Mouse (Mus musculus) myocyte (in vitro differentiated cells): ENCODE results near the gene Actl7b. TPM values are rescaled to one million over a fixed set of nuclear protein-coding genes. Genes with fewer than 3 reads are reported as not detected.

Experiments
- H3K27me3 ChIP-seq: one replicate; pipeline ENCODE4 v1.6.1; 2011; ENCODE audit not compliant: control insufficient read depth, insufficient read depth, insufficient read length
- H3K36me3 ChIP-seq: one replicate; pipeline ENCODE4 v1.6.1; 2011; ENCODE audit not compliant: control insufficient read depth, insufficient read depth
- H3K4me2 ChIP-seq: one replicate; pipeline ENCODE4 v1.6.1; 2011; ENCODE audit warnings: low read depth, control low read depth
- H3K4me3 ChIP-seq: one replicate; pipeline ENCODE4 v1.5.1; 2011; ENCODE audit warnings: mild to moderate bottlenecking, control low read depth, moderate library complexity
- H3K79me2 ChIP-seq: one replicate; pipeline ENCODE4 v1.6.1; 2011; ENCODE audit not compliant: control insufficient read depth, insufficient read depth
- H3ac ChIP-seq: one replicate; pipeline ENCODE4 v1.6.1; 2011; ENCODE audit not compliant: control insufficient read depth, insufficient read length
- CEBPB ChIP-seq: IDR thresholded peaks from 2 replicates; pipeline ENCODE4 v1.6.1; 2011; ENCODE audit warnings: mild to moderate bottlenecking, moderate library complexity; ENCODE audit not compliant: poor library complexity, insufficient read depth, severe bottlenecking
- E2F4 ChIP-seq: IDR thresholded peaks from one replicate; pipeline ENCODE4 v1.6.1; 2011; ENCODE audit warnings: mild to moderate bottlenecking, control low read depth, moderate library complexity; ENCODE audit not compliant: insufficient read depth
- MAX ChIP-seq: IDR thresholded peaks from one replicate; pipeline ENCODE4 v1.6.1; 2011; ENCODE audit warnings: low read depth, mild to moderate bottlenecking, control low read depth
- MYOD1 ChIP-seq, 3 experiments: IDR thresholded peaks; one replicate each; pipeline ENCODE4 v1.6.1; 2011; ENCODE audit warnings: control low read depth in 2 of 3, low read depth in 2 of 3, mild to moderate bottlenecking in 2 of 3, moderate library complexity in 1 of 3; ENCODE audit not compliant: insufficient read length in 2 of 3, control insufficient read depth in 1 of 3
- MYOG ChIP-seq, 3 experiments: IDR thresholded peaks; one replicate each; pipeline ENCODE4 v1.6.1; 2011; ENCODE audit warnings: control low read depth in 2 of 3, low read depth in 2 of 3, mild to moderate bottlenecking in 2 of 3; ENCODE audit not compliant: insufficient read length in 2 of 3, control insufficient read depth in 1 of 3, insufficient read depth in 1 of 3
- POLR2A ChIP-seq: IDR thresholded peaks from one replicate; pipeline ENCODE4 v1.6.1; 2011; ENCODE audit warnings: low read depth, mild to moderate bottlenecking, control low read depth, moderate library complexity; ENCODE audit not compliant: insufficient read length
- POLR2AphosphoS2 ChIP-seq: IDR thresholded peaks from one replicate; pipeline ENCODE4 v1.6.1; 2011; ENCODE audit warnings: low read depth, control low read depth; ENCODE audit not compliant: insufficient read length
- REST ChIP-seq: IDR thresholded peaks from one replicate; pipeline ENCODE4 v1.6.1; 2011; ENCODE audit warnings: mild to moderate bottlenecking, control low read depth, moderate library complexity; ENCODE audit not compliant: insufficient read depth, insufficient read length
- SRF ChIP-seq: IDR thresholded peaks from one replicate; pipeline ENCODE4 v1.6.1; 2011; ENCODE audit warnings: low read depth; ENCODE audit not compliant: control insufficient read depth, insufficient read length
- TCF12 ChIP-seq: IDR thresholded peaks from one replicate; pipeline ENCODE4 v1.6.1; 2011; ENCODE audit warnings: mild to moderate bottlenecking, control low read depth; ENCODE audit not compliant: poor library complexity, insufficient read depth, severe bottlenecking
- TCF3 ChIP-seq: IDR thresholded peaks from one replicate; pipeline ENCODE4 v1.6.1; 2011; ENCODE audit warnings: low read depth, control low read depth; ENCODE audit not compliant: insufficient read length
- USF1 ChIP-seq: IDR thresholded peaks from one replicate; pipeline ENCODE4 v1.6.1; 2011; ENCODE audit warnings: low read depth, mild to moderate bottlenecking, control low read depth, moderate library complexity
- polyA plus RNA-seq: library from polyadenylated mRNA; unstranded; fragments of >200 nt; fragmentation: generic; extraction: Trizol; gene quantifications from one replicate; pipeline ENCODE4 v1.2.1, GENCODE M21; 2012; ENCODE audit warnings: missing spikeins

Actl7b gene
- not detected for polyA plus RNA-seq

- no peaks in the 10 kb centered on the region for H3K79me2 ChIP-seq
- H3K4me2 ChIP-seq = no peak within 1 kb of the TSS
- H3K4me3 ChIP-seq = no peak within 1 kb of the TSS
- H3ac ChIP-seq = no peak within 1 kb of the TSS
- TF ChIP-seq TCF12 = no peak
- no peak for TF ChIP-seq CEBPB
- TF ChIP-seq MYOD1 (IDR thresholded peaks at IDR 0.05; ENCODE audit: control insufficient read depth in 1 of 3, insufficient read length in 2 of 3, low read depth in 2 of 3) = no peak
- no peak for TF ChIP-seq REST
- no peak for TF ChIP-seq SRF
- no peak for TF ChIP-seq USF1
- TF ChIP-seq TCF3 = no peak
- TF ChIP-seq MAX = no peak
- no peak for TF ChIP-seq POLR2AphosphoS2
- no peak for TF ChIP-seq POLR2A
- TF ChIP-seq MYOG (IDR thresholded peaks at IDR 0.05; ENCODE audit: control insufficient read depth in 1 of 3, insufficient read depth in 1 of 3, insufficient read length in 2 of 3, low read depth in 2 of 3) = no peak
- no peak for TF ChIP-seq E2F4
- peaks cover 13% of the 10 kb centered on the region for H3K36me3 ChIP-seq
- no peaks in the 10 kb centered on the region for H3K27me3 ChIP-seq
Measured at GRCm38 (mm10) chr4:56741041-56741493, at the start of gene Actl7b. Actl7b (minus strand) TSS chr4:56741443.

GRCm38 (mm10) chr4:56771065-56771464 is 29.8 kb upstream of the Actl7b start:
- TF ChIP-seq POLR2AphosphoS2 = no peak
- Histone ChIP-seq H3ac (no peak overlapping the region), H3K79me2 (no peaks in the 10 kb centered on the region), H3K4me2 (no peak overlapping the region), H3K4me3 (no peak overlapping the region), H3K27me3 (no peaks in the 10 kb centered on the region), H3K36me3 (peaks cover 66% of the 10 kb centered on the region)

DNA sequence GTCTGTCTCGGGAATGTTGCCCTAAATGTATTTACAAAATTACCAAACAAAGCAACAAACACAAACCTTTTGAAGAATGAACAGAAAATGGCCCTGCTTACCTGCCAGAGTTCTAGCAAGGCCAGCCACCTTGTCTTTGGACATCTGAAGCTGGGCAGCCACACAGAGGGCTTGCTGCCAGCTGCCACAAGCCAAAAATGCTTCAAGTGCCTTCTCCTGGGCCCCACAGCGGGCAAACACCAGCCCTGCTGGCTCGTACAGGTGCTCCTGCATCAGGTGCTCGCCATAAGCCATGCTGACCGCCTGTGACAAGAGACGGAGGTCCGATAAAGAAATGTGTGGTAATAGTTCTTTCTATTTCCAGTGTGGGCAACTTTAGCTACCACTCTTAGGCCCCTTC is 27.7 kb upstream of the Actl7b start:
- no peak for TF ChIP-seq TCF3
- no peak for TF ChIP-seq POLR2A
- no peak for TF ChIP-seq POLR2AphosphoS2
- no peak for TF ChIP-seq MAX
- no peak for TF ChIP-seq MYOD1 (IDR thresholded peaks at IDR 0.05; ENCODE audit: control insufficient read depth in 1 of 3, insufficient read length in 2 of 3, low read depth in 2 of 3)
- H3ac ChIP-seq = no peak overlapping the region
- peaks cover 48% of the 10 kb centered on the region for H3K36me3 ChIP-seq
- no peaks in the 10 kb centered on the region for H3K79me2 ChIP-seq
- H3K27me3 ChIP-seq = no peaks in the 10 kb centered on the region
- H3K4me3 ChIP-seq = no peak overlapping the region
- no peak overlapping the region for H3K4me2 ChIP-seq

DNA sequence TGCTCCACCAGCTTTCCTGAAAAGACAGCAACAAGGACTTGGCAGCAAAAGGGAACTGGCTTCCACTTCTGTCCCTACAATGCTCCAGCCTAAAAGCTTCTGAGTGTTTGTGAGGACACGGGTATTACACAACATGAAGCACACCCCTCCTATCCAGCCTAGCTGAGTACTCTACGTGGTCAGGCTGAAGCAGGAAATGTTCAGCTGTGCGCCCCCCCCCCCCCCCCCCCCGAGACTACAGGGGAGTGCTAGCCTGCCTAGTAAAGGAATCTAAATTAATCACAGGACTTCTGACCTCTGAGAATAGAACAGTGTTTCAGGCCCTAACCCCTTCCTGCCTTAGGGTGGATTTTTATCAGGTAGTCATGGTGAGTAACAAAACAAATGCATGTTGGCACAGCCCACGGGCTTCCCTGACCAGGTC is 26.6 kb upstream of the Actl7b start:
- TF ChIP-seq USF1 (no peak), SRF (no peak), MYOD1 (IDR thresholded peaks at IDR 0.05; ENCODE audit: control insufficient read depth in 1 of 3, insufficient read length in 2 of 3, low read depth in 2 of 3) (no peak), POLR2A (no peak), MAX (no peak), POLR2AphosphoS2 (no peak), REST (no peak), MYOG (IDR thresholded peaks at IDR 0.05; ENCODE audit: control insufficient read depth in 1 of 3, insufficient read depth in 1 of 3, insufficient read length in 2 of 3, low read depth in 2 of 3) (no peak), CEBPB (no peak)
- peaks cover 38% of the 10 kb centered on the region for H3K36me3 ChIP-seq

DNA sequence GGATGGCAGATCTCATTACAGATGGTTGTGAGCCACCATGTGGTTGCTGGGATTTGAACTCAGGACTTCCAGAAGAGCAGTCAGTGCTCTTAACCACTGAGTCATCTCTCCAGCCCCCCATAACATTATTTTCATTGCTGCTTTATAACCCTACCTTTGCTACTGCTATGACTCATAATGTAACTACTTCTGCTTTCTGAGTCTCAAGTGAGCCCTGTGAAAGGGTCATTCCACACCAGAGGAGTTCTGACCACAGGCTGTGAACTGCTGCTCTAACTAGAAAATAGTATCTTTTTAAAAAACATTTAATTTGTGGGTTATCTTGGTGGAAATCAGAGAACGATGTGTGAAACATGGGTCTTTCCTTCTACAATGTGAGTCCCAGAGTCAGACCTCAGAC is 16.4 kb upstream of the Actl7b start:
- Histone ChIP-seq H3K79me2 (no peaks in the 10 kb centered on the region), H3K4me2 (no peak overlapping the region), H3K4me3 (no peak overlapping the region), H3K36me3 (peaks cover 34% of the 10 kb centered on the region), H3ac (no peak overlapping the region), H3K27me3 (no peaks in the 10 kb centered on the region)
- TF ChIP-seq USF1 (no peak), MYOG (IDR thresholded peaks at IDR 0.05; ENCODE audit: control insufficient read depth in 1 of 3, insufficient read depth in 1 of 3, insufficient read length in 2 of 3, low read depth in 2 of 3) (no peak), MYOD1 (IDR thresholded peaks at IDR 0.05; ENCODE audit: control insufficient read depth in 1 of 3, insufficient read length in 2 of 3, low read depth in 2 of 3) (no peak), REST (no peak), TCF12 (no peak), POLR2AphosphoS2 (no peak), MAX (no peak), TCF3 (no peak), POLR2A (no peak), E2F4 (no peak), CEBPB (no peak), SRF (no peak)

More for the DNA sequence above, 26.6 kb upstream of the Actl7b start:
- no peak overlapping the region for H3K4me2 ChIP-seq
- H3K4me3 ChIP-seq = no peak overlapping the region
- no peaks in the 10 kb centered on the region for H3K27me3 ChIP-seq
- H3ac ChIP-seq = no peak overlapping the region
- no peaks in the 10 kb centered on the region for H3K79me2 ChIP-seq
